Mouse (Mus musculus) thymus, adult 2 months (tissue): ENCODE results near the gene Xrcc2.

Experiments used
- CTCF ChIP-seq: fragments of 200-500 bp; IDR thresholded peaks from 2 replicates; pipeline ENCODE4 v1.5.1; 2012; ENCODE audit warnings: mild to moderate bottlenecking, control low read depth, low read length, moderate library complexity, borderline replicate concordance; ENCODE audit not compliant: control insufficient read depth, poor library complexity, insufficient read depth; ENCODE audit errors: extremely low read depth
- POLR2A ChIP-seq: fragments of 200-500 bp; IDR thresholded peaks from 2 replicates; pipeline ENCODE4 v1.6.1; 2012; ENCODE audit warnings: mild to moderate bottlenecking, low read length, control low read depth, moderate library complexity; ENCODE audit not compliant: control insufficient read depth, poor library complexity, insufficient read depth; ENCODE audit errors: extremely low read depth

GRCm38 (mm10) chr5:25697941-25698340, 7.7 kb downstream of the Xrcc2 start:
- TF ChIP-seq CTCF: no peak
- TF ChIP-seq POLR2A: no peak
